Mouse (Mus musculus) MEL (cell line): Measurements from ENCODE around the gene Lpin3.

Experiments used
- CTCF ChIP-seq, 3 experiments: IDR thresholded peaks in 2 of 3; conservative IDR thresholded peaks in 1 of 3; 2 replicates each; pipeline ENCODE4 v1.5.1; 2011 to 2012; ENCODE audit warnings: low read length in 3 of 3, low read depth in 2 of 3, mild to moderate bottlenecking in 2 of 3, improper control_type of control experiment in 1 of 3, inconsistent platforms in 1 of 3, mixed read lengths in 1 of 3, moderate library complexity in 1 of 3; ENCODE audit not compliant: control insufficient read depth in 1 of 3, insufficient read depth in 1 of 3, poor library complexity in 1 of 3, severe bottlenecking in 1 of 3
- TAL1 ChIP-seq: IDR thresholded peaks from 2 replicates; pipeline ENCODE4 v1.6.1; 2012; ENCODE audit warnings: mild to moderate bottlenecking, inconsistent platforms, low read length, moderate library complexity, mixed read lengths

DNA sequence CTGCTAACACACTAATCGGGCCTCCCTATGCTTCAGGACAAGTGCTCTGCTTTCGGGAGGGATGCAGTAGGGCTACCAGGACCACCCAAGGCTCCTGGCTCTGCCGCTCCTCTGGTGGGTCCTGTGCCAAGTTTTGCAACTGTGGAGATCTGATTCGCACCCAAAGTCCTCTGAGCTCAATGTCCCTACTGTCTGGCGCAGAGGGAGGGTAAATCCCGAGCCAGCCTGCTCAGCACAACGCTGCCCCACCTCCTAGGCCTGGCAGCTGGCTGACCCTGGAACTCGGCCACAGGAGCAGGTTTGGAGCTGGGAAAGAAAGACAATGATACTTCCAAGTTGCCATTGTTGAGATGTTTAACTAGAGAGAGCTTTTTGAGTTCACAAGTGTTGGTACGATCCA is 44.7 kb downstream of the Lpin3 start:
- TF ChIP-seq CTCF (IDR thresholded peaks at IDR 0.05 in 2 of 3, conservative IDR thresholded peaks at IDR 0.05 in 1 of 3; ENCODE audit: control insufficient read depth in 1 of 3, insufficient read depth in 1 of 3, low read depth in 2 of 3, low read length in 3 of 3, poor library complexity in 1 of 3, severe bottlenecking in 1 of 3), result no peak
- no peak for TF ChIP-seq TAL1
